Mouse (Mus musculus) kidney, postnatal 0 days (tissue): ENCODE results near the gene Ubap2l. TPM values are rescaled to one million over a fixed set of nuclear protein-coding genes. Genes with fewer than 3 reads are reported as not detected.

Source experiments
- ATAC-seq: fragments of 200-750 bp; cut with Nextera tagmentation; replicated peaks from 2 replicates; pipeline ENCODE4 v1.8.0; 2017; ENCODE audit warnings: low read depth, moderate number of reproducible peaks, moderate TSS enrichment, moderate library complexity; ENCODE audit not compliant: low FRiP score
- DNase-seq: peaks from one replicate; pipeline ENCODE4 v3.0.0-alpha.2; 2016; ENCODE audit warnings: low spot score
- H3K27ac ChIP-seq: fragments of 300-500 bp; sonication (generic); 2 replicates; pipeline ENCODE4 v1.5.1; 2014; ENCODE audit warnings: mild to moderate bottlenecking
- H3K27me3 ChIP-seq: fragments of 300-500 bp; sonication (generic); 2 replicates; pipeline ENCODE4 v1.6.1; 2014; ENCODE audit warnings: low read length, mixed read lengths; ENCODE audit not compliant: insufficient read depth
- H3K36me3 ChIP-seq: fragments of 300-500 bp; sonication (generic); 2 replicates; pipeline ENCODE4 v1.6.1; 2014; ENCODE audit warnings: low read length, mixed read lengths; ENCODE audit not compliant: insufficient read depth
- H3K4me1 ChIP-seq: fragments of 300-500 bp; sonication (generic); replicated peaks from 2 replicates; pipeline ENCODE4 v1.6.1; 2014; ENCODE audit warnings: antibody characterized with exemption, low read length, mixed read lengths; ENCODE audit not compliant: insufficient read depth
- H3K4me2 ChIP-seq: fragments of 300-500 bp; sonication (generic); 2 replicates; pipeline ENCODE4 v1.6.1; 2014; ENCODE audit warnings: mild to moderate bottlenecking, low read length, moderate library complexity, mixed read lengths
- H3K4me3 ChIP-seq: fragments of 300-500 bp; sonication (generic); replicated peaks from 2 replicates; pipeline ENCODE4 v1.5.1; 2014; ENCODE audit warnings: low read depth, low read length
- H3K9ac ChIP-seq: fragments of 300-500 bp; sonication (generic); 2 replicates; pipeline ENCODE4 v1.6.1; 2014; ENCODE audit warnings: low read depth, low read length
- H3K9me3 ChIP-seq: fragments of 300-500 bp; sonication (generic); replicated peaks from 2 replicates; pipeline ENCODE4 v1.6.1; 2016; ENCODE audit warnings: low read length, inconsistent platforms, mixed read lengths
- CTCF ChIP-seq: IDR thresholded peaks from 2 replicates; pipeline ENCODE4 v1.5.1; 2016; ENCODE audit warnings: antibody characterized with exemption, low read depth, mild to moderate bottlenecking, moderate library complexity
- WGBS: fragments of 180-500 bp; shearing (Covaris S2); extraction: QIAGEN DNeasy Blood & Tissue Kit; methylation state at CpG from one replicate; pipeline ENCODE4 v1.1.7; 2014; 5-methylcytosine and 5-hydroxymethylcytosine counted together
- polyA plus RNA-seq: library from polyadenylated mRNA; unstranded; fragments of >200 nt; fragmentation: Nextera tagmentation; extraction: Ambion mirVana; gene quantifications from 2 replicates; pipeline ENCODE4 v1.2.1, GENCODE M21; 2015

The Ubap2l gene
- polyA plus RNA-seq, 1 experiment from 2014 or later = 150 TPM

- Histone ChIP-seq H3K36me3 (peaks cover 13% of the 10 kb centered on the region; the same call in 1 of the 2 replicates), H3K27ac (peak overlapping the region; percentile 89), H3K4me1 (peaks cover 29% of the 10 kb centered on the region), H3K4me3 (peak overlapping the region; percentile 75), H3K9me3 (no peaks in the 10 kb centered on the region), H3K4me2 (peak overlapping the region; percentile 83), H3K27me3 (no peaks in the 10 kb centered on the region), H3K9ac (peak overlapping the region; percentile 68)
- peak; percentile 65 for DNase-seq
- under 1% methylated on average over 23 of the region's 30 CpGs for WGBS
- TF ChIP-seq CTCF = no peak
- no peak; the same call in 1 of the 2 replicates for ATAC-seq
Observed at GRCm38 (mm10) chr3:89962751-89963220, 89.6 kb downstream of the Ubap2l start.

- no peak for TF ChIP-seq CTCF
- no peaks in the 10 kb centered on the region for H3K27me3 ChIP-seq
- H3K4me3 ChIP-seq = peak overlapping the region; percentile 75
- H3K9ac ChIP-seq = peak overlapping the region; percentile 68
- H3K4me1 ChIP-seq = peaks cover 29% of the 10 kb centered on the region
- peak overlapping the region; percentile 89 for H3K27ac ChIP-seq
- no peaks in the 10 kb centered on the region for H3K9me3 ChIP-seq
- DNase-seq (peak; percentile 63), ATAC-seq (no peak)
- peaks cover 19% of the 10 kb centered on the region for H3K36me3 ChIP-seq
- WGBS = 4% methylated on average over 14 of the region's 14 CpGs
- peak overlapping the region; percentile 83 for H3K4me2 ChIP-seq
Observed at GRCm38 (mm10) chr3:89962059-89962750, 90.2 kb downstream of the Ubap2l start.

- Histone ChIP-seq H3K27me3 (no peaks in the 10 kb centered on the region), H3K36me3 (peaks cover 26% of the 10 kb centered on the region), H3K4me1 (peaks cover 29% of the 10 kb centered on the region), H3K9ac (no peak overlapping the region), H3K4me3 (peak overlapping the region; percentile 75), H3K27ac (0 out of 2 replicates have a peak overlapping the region, but pooled peaks have one; percentile 89), H3K4me2 (peak overlapping the region; percentile 83), H3K9me3 (no peaks in the 10 kb centered on the region)
- TF ChIP-seq CTCF = no peak
- WGBS = 46% methylated on average over 4 of the region's 4 CpGs
- ATAC-seq = no peak
- DNase-seq = no peak
Observed at GRCm38 (mm10) chr3:89961436-89961835, 91.0 kb downstream of the Ubap2l start.

- Histone ChIP-seq H3K27me3 (no peaks in the 10 kb centered on the region), H3K36me3 (peaks cover 34% of the 10 kb centered on the region), H3K4me3 (peak overlapping the region; percentile 46), H3K4me1 (peaks cover 29% of the 10 kb centered on the region), H3K9me3 (no peaks in the 10 kb centered on the region), H3K4me2 (peak overlapping the region; percentile 83), H3K27ac (no peak overlapping the region), H3K9ac (peak overlapping the region; percentile 57)
- under 1% methylated on average over 30 of the region's 30 CpGs for whole genome bisulfite sequencing
- TF ChIP-seq CTCF = no peak
- ATAC-seq (peak; percentile 89), DNase-seq (peak; percentile 95)
Observed at GRCm38 (mm10) chr3:89960469-89960868, 92.0 kb downstream of the Ubap2l start.

- Histone ChIP-seq H3K27me3 (no peaks in the 10 kb centered on the region), H3K36me3 (peaks cover 34% of the 10 kb centered on the region), H3K4me2 (no peak overlapping the region), H3K4me1 (peaks cover 22% of the 10 kb centered on the region), H3K9me3 (no peaks in the 10 kb centered on the region), H3K4me3 (no peak overlapping the region), H3K9ac (no peak overlapping the region), H3K27ac (no peak overlapping the region)
- DNase-seq (no peak), ATAC-seq (no peak)
- 77% methylated on average over 4 of the region's 4 CpGs for WGBS
- TF ChIP-seq CTCF = no peak
Observed at GRCm38 (mm10) chr3:89959435-89959834, 93.0 kb downstream of the Ubap2l start.

GRCm38 (mm10) chr3:89957880-89958279 lies 94.5 kb downstream of the Ubap2l start:
- Histone ChIP-seq H3K4me1 (peaks cover 21% of the 10 kb centered on the region), H3K4me3 (no peak overlapping the region), H3K9me3 (no peaks in the 10 kb centered on the region), H3K9ac (no peak overlapping the region), H3K27me3 (no peaks in the 10 kb centered on the region), H3K27ac (no peak overlapping the region), H3K4me2 (no peak overlapping the region), H3K36me3 (peaks cover 43% of the 10 kb centered on the region)
- TF ChIP-seq CTCF = no peak
- WGBS = 94% methylated on average over 9 of the region's 9 CpGs
- no peak for DNase-seq
- no peak for ATAC-seq
